Mouse (Mus musculus) layer of hippocampus, adult 8-10 months (tissue): Measurements from ENCODE around the gene Suox. TPM values are rescaled to one million over a fixed set of nuclear protein-coding genes. Genes with fewer than 3 reads are reported as not detected.
A peak's percentile ranks its signal among the peaks of the same experiment; 100 is the strongest.
"Not testable (repeated sequence)": the region's sequence is repeated elsewhere in the genome, so short reads cannot be mapped to it uniquely, and the experiment has no call there.

Experiments used
- DNase-seq, 2 experiments: peaks; one replicate each; pipeline ENCODE4 v3.0.0; 2022; ENCODE audit warnings: low spot score in 2 of 2
- total RNA-seq, 4 experiments: library from RNA; stranded (reverse); gene quantifications; 2 replicates each; pipeline ENCODE4 v1.2.4; 2022

Suox gene
- total RNA-seq = 10 to 100 TPM; 12.0 to 16.6 (median 14.3) TPM

- DNase-seq = peak; percentile 76 to 78
Observed at GRCm38 (mm10) chr10:128673763-128674468, at the start of gene Suox. TSS of gene Suox (minus strand) at chr10:128674073.

DNA sequence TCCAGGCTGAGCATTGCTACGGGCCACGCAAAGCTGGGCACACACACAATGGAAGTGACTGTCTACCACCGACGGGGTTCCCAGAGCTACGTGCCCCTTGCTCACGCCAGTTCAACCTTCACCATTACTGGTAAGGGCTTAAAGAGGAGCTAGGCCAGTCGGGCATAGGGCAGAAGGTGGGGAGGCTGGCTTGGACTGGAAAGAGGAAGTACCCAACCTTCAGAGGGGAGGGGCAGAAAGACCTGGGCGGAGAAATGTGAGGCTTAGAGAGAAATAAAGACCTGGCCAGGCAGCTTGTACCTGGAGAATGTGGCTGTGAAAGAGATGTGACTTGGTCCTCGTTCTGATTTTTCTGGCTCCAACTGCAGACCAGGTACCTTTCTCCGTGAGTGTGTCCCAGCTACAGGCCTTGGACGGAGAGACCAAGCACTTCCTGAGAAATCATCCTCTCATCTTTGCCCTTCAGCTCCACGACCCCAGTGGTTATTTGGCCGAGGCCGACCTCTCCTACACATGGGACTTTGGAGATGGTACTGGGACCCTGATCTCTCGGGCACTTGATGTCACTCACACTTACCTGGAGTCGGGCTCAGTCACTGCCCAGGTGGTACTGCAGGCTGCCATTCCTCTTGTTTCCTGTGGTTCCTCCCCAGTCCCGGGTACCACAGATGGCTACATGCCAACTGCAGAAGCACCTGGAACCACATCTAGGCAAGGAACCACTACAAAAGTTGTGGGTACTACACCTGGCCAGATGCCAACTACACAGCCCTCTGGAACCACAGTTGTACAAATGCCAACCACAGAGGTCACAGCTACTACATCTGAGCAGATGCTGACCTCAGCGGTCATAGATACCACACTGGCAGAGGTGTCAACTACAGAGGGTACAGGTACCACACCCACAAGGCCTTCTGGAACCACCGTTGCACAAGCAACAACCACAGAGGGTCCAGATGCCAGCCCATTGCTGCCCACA is 42.0 kb upstream of the Suox start:
- no peak for DNase-seq

GRCm38 (mm10) chr10:128711318-128711717 is 37.4 kb upstream of the Suox start:
- not testable (repeated sequence) for DNase-seq

- DNase-seq = no peak
Observed at GRCm38 (mm10) chr10:128705317-128705693, 31.4 kb upstream of the Suox start.

DNA sequence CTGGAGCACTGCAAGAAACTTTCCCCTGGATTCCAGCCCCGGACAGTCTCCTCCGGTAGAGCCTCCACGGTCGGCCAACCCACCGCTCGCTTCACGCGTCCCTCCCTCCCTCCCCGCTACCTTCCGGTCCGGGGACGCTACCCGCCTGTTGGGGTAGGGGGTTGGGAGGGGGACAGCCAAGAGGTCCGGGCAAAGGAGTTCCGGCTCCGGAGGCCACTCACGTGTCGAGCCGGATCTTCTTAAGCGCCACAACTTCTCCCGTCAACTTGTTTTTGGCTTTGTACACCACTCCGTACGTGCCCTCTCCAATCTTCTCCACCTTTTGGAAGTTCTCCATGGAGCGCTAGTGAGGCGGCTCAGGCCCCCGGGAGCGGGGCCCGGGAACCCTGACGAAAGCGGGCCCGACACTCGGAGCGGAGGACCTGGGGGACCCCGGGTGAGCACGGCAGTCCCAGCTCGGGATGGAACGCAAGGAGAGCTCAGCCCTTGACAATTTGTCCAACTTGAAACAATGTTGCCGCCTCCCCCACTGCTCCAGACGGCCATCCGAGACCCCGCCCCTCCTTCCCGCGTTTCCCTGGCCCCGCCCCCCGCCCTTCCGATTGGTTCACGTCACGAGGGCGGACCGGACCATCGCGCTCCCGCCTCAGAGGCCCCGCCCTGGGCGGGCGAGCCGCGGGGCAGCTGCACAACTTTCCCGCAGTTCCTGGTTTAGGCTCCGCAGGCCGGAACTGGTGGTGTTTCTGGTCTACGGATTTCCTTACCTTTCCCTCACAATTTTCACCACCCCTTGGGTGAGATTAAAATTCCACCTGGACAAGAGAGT is 30.8 kb upstream of the Suox start, which contains the start of gene Cdk2:
Cdk2 (minus strand) TSS at position 541 of the 826 bp plus-strand sequence.
- DNase-seq = peak; percentile 64 to 76

GRCm38 (mm10) chr10:128703895-128704294 is 30.0 kb upstream of the Suox start, which contains the start of gene Pmel:
TSS of gene Pmel (plus strand) at chr10:128704195.
- DNase-seq = no peak

DNA sequence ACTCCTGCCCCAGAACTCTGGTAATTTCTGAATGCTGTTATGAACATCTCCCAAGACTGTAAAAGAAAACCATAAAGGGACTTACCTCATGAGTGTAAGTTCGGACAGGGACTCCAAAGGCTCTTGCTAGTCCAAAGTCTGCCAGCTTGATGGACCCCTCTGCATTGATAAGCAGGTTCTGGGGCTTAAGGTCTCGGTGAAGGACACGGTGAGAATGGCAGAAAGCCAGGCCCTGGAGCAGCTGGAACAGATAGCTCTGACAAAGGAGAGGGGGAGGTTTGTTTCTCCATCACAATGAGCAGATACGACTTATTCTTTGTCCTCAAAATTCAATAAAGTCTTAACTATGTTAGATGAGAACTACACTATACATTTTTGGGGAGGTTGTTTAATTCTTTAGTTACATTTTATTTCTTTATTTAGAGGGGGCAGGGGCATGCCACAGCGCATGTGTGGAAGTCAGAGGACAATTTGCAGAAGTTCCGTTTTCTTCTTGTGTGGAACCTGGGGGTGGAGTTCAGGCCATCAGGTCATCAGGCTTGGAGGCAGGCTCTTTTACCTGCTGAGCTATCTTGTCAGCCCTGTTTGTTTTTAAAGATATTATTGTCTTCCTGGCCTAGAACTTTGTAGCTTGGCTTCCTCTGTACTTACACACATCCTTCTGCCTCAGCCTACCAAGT is 28.6 kb upstream of the Suox start:
- no peak for DNase-seq

DNA sequence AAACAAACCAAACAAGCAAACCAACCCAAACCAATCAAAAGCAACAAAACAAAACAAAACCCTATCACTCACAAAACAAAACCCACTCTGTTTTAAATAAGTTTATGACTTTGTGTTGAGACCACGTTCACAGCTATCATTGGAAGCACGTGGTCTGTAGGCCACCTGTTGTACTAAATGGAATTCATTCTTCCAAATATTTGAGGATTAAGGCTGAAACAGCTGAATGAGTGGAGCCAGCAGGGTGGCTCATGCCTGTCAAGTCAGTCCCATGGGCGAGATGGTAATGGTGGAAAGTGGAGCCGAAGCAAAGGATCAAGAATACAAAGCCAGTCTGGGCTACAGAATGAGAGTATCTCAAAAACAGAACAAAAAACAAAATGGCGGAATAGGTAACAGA is 26.8 kb upstream of the Suox start:
- DNase-seq = no peak

DNA sequence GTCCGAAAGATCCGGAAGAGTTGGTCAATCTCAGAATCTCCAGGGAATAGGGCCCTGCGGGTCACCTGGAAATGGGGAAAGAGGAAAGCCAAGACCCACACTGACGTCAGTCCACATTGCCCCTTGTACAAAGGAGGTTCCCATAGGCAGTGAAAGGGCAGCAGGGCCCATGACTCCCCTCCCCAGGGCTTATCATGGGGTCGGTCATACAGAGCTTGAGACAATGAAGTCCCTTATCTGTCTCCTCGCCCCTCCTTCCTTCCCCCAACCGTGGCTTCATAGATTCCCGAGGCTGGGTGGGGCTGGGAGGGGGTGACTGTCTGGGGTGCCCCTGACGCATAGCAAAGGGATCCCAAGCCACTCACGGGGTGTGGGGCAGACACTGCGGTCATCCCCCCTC is 25.7 kb upstream of the Suox start:
- no peak for DNase-seq

- DNase-seq = no peak
Observed at GRCm38 (mm10) chr10:128699006-128699405, 25.1 kb upstream of the Suox start.

DNA sequence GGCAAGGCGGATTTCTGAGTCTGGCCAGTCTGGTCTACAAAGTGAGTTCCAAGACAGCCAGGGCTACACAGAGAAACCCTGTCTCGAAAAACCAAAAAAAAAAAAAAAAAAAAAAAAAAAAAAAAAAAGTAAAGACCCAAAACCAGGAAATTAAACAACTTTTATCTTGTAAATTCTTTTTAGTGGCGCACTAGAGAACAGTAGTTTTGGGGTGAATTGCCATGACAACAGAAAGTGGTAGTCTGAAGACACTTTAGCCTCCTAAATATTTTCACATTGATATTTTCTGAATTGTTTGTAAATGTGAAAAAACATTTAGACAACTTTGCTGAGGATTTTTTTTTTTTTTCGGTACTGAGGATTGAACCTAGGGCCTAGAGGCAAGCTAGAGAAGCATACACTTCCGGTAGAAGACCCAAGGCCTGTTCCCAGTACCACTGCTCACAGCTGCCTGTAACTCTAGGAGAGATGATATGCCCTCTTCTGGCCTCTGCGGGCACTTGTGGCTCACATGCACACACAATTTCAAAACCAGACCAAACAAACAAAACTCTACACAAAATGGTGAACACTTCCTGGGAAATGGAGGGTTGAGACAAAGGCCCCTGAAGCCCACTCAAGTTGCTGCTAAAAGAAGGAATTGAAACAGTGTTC is 23.3 kb upstream of the Suox start:
- no peak for DNase-seq

DNA sequence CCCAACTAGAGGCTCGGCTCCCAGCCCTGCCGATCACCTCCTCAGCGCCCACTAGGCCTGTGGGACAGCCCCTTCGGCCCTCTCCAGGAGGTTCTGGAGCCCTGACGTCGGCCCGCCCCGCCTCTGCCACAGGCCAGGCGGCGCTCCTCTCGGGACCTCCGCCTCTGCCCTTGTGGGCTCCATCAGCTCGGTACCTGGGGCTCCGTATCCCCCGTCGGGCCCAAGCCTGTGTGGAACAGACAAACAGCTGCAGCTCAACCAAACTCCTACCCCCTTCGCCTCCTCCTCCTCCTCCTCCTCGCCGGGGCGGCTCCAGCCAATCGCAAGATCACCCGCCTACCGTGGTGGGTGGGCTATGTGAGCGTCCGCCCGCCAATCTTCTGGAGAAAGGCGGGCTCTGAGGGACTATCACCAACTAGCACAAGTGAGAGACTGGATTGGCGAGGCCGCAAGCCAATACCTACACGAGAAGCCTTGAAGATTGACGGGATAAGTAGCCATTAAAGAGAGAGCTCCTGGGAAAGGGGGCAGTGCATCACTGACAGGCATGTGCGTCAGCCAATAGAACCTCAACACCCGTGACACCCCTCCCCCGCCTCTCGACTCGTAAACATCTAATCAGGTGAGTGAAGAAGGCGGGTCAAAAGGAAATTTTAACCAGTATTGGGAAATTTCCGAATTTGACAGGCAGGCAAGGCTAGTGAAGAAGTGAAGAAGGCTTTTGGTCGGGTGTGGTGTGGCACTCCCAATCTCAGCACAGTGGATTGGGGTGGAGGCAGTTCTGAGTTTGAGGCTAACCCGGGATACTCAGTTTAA is 22.3 kb upstream of the Suox start, which contains the start of gene Rab5b:
Rab5b (minus strand) TSS at position 273 of the 816 bp plus-strand sequence.
- peak; percentile 100 for DNase-seq

- DNase-seq = no peak
Observed at GRCm38 (mm10) chr10:128695411-128695991, 21.6 kb upstream of the Suox start.

DNA sequence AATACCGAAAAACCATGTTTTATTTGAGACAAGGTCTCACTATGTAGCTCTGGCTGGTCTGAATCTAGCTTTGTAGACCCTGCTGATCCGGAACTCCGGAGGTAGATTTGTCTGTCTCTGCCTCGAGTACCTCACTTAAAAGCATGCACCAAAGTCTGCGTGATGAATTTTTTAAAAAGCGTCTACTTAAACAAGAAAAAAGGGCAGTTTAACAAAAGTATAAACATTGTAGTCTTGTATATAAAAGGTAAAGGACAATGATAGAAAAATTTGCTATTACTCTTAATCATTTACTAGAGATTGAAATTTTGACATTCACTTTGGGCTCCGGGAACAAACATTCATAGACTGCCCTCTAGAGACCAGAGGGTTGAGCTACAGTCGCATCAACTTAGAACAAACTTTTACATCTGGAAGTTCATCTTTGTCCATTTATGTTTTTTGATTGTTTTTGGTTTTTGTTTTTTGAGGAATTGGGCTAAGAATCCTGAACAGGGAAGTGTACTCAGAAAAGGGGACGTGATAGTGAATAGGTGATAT is 666 bp upstream of the Suox start:
- DNase-seq = no peak

- DNase-seq = no peak
Observed at GRCm38 (mm10) chr10:128671148-128671547, 2.7 kb downstream of the Suox start.

DNA sequence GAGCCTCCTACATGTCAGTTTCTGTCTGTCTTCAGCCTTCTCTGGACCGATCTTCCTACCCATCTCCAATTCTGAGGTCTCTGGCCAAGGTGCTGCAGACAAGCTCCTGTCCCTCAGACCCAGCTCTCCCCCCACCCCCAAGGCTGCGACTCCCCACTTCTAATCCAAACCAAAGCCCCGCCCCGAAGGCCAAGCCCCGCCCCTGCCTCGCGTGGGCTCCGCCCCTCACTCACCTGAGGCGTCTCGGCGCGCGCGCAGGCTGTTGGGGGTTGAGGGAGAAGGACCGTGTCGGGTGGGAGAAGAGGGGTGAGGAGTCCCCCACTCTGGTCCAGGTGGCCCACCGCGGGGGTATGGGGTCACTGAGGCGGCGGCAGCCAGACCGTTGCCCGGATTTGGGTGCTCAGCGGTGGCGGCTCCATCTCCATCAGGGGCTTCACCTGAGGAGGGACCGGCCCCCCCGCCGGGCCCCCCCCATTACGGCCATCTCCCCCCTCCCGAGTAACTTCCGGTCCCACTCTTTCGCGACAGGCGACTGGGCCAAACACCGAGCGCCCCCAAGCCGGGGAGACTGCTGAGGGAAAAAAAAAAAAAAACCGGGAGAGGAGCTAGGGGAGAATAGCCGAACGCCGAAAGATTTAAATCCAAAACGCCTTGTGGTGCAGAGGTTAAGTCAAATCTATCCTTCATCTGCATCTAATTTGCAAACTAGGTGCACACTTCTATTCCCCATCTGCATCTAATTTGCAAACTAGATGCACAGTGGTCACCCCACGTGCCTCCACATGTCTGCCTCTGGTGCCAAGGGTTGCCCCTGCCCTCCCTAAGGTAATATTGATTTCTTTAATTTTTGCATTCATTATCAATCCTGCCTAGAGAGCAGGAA is 4.8 kb downstream of the Suox start:
- DNase-seq = peak; percentile 40 to 48

DNA sequence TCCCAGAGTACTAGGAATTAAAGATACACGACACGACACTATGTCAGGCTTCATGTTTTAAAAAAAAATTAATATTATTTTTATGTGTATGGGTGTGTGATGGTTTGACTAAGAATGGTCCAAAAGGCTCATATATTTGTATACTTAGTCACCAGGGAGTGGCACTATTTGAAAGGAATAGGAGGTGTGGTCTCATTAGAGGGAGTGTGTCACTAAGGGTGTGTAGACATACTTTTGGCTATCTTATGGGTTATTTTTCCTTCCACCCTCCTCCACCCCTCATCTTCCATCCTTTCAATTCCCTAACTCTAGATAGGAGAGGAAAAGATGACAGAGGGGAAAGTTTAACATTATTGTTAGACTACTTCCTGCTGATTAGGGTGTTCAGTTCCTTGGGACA is 8.1 kb downstream of the Suox start:
- DNase-seq = no peak

- no peak for DNase-seq
Observed at GRCm38 (mm10) chr10:128665307-128665706, 8.6 kb downstream of the Suox start.
